Mouse (Mus musculus) limb, embryonic 15.5 days (tissue): ENCODE measurements around the gene Setd1a. TPM values are rescaled to one million over a fixed set of nuclear protein-coding genes. Genes with fewer than 3 reads are reported as not detected.
A peak's percentile ranks its signal among the peaks of the same experiment; 100 is the strongest.

Source experiments
- ATAC-seq: fragments of 200-750 bp; cut with Nextera tagmentation; 2 replicates; pipeline ENCODE4 v1.8.0; 2017; ENCODE audit warnings: low read depth, moderate TSS enrichment; ENCODE audit not compliant: insufficient number of reproducible peaks, low FRiP score, low TSS enrichment
- H3K27ac ChIP-seq: fragments of 300-500 bp; sonication (generic); 2 replicates; pipeline ENCODE4 v1.5.1; 2015; ENCODE audit warnings: moderate library complexity, mild to moderate bottlenecking, inconsistent platforms
- H3K27me3 ChIP-seq: fragments of 300-500 bp; sonication (generic); 2 replicates; pipeline ENCODE4 v1.6.1; 2015; ENCODE audit warnings: inconsistent platforms
- H3K36me3 ChIP-seq: fragments of 300-500 bp; sonication (generic); 2 replicates; pipeline ENCODE4 v1.6.1; 2015; ENCODE audit warnings: inconsistent platforms
- H3K4me1 ChIP-seq: fragments of 300-500 bp; sonication (generic); 2 replicates; pipeline ENCODE4 v1.6.1; 2015; ENCODE audit warnings: inconsistent platforms
- H3K4me2 ChIP-seq: fragments of 300-500 bp; sonication (generic); 2 replicates; pipeline ENCODE4 v1.6.1; 2015; ENCODE audit warnings: mild to moderate bottlenecking, inconsistent platforms
- H3K4me3 ChIP-seq: fragments of 300-500 bp; sonication (generic); 2 replicates; pipeline ENCODE4 v1.5.1; 2015; ENCODE audit warnings: mild to moderate bottlenecking, inconsistent platforms
- H3K9ac ChIP-seq: fragments of 300-500 bp; sonication (generic); 2 replicates; pipeline ENCODE4 v1.6.1; 2015; ENCODE audit warnings: inconsistent platforms
- H3K9me3 ChIP-seq: fragments of 300-500 bp; sonication (generic); 2 replicates; pipeline ENCODE4 v1.6.1; 2016; ENCODE audit warnings: inconsistent platforms
- WGBS: fragments of 180-500 bp; shearing (Covaris S2); methylation state at CpG from one replicate; pipeline ENCODE4 v1.1.7; 2015; 5-methylcytosine and 5-hydroxymethylcytosine counted together
- polyA plus RNA-seq: library from polyadenylated mRNA; unstranded; fragments of >200 nt; fragmentation: Nextera tagmentation; extraction: Ambion mirVana; gene quantifications from 2 replicates; pipeline ENCODE4 v1.2.1, GENCODE M21; 2015

Setd1a gene
- polyA plus RNA-seq, 1 experiment from 2014 or later = 21.7 TPM

- peak overlapping the region; percentile 86 for H3K4me3 ChIP-seq
- no peaks in the 10 kb centered on the region for H3K27me3 ChIP-seq
- ATAC-seq = peak; percentile 89
Measured at GRCm38 (mm10) chr7:127776878-127777473, 506 bp downstream of the Setd1a start.

GRCm38 (mm10) chr7:127777474-127778266 is 1.2 kb downstream of the Setd1a start:
- H3K9ac ChIP-seq = peak overlapping the region; percentile 85
- H3K4me1 ChIP-seq = peaks cover 19% of the 10 kb centered on the region
- H3K9me3 ChIP-seq = no peaks in the 10 kb centered on the region
- ATAC-seq = 0 out of 2 replicates have a peak, but pooled peaks have one; percentile 28
- H3K27me3 ChIP-seq = no peaks in the 10 kb centered on the region
- H3K27ac ChIP-seq = peak overlapping the region; percentile 99
- H3K4me2 ChIP-seq = peak overlapping the region; percentile 76
- WGBS = 2% methylated on average over 65 of the region's 66 CpGs
- peaks cover 38% of the 10 kb centered on the region for H3K36me3 ChIP-seq
- peak overlapping the region; percentile 86 for H3K4me3 ChIP-seq

More at GRCm38 (mm10) chr7:127776878-127777473, 506 bp downstream of the Setd1a start:
- Histone ChIP-seq H3K4me2 (peak overlapping the region; percentile 76), H3K27ac (peak overlapping the region; percentile 99), H3K36me3 (peaks cover 31% of the 10 kb centered on the region), H3K4me1 (peaks cover 19% of the 10 kb centered on the region), H3K9me3 (no peaks in the 10 kb centered on the region), H3K9ac (peak overlapping the region; percentile 85)
- under 1% methylated on average over 67 of the region's 70 CpGs for WGBS

- no peaks in the 10 kb centered on the region for H3K9me3 ChIP-seq
- H3K9ac ChIP-seq = peak overlapping the region; percentile 85
- 76% methylated on average over 4 of the region's 4 CpGs for WGBS
- no peaks in the 10 kb centered on the region for H3K27me3 ChIP-seq
- peak overlapping the region; percentile 86 for H3K4me3 ChIP-seq
- peak overlapping the region; percentile 99; the same call in 1 of the 2 replicates for H3K27ac ChIP-seq
- peaks cover 41% of the 10 kb centered on the region for H3K36me3 ChIP-seq
- no peak for ATAC-seq
- peak overlapping the region; percentile 76 for H3K4me2 ChIP-seq
- H3K4me1 ChIP-seq = peaks cover 19% of the 10 kb centered on the region
Measured at GRCm38 (mm10) chr7:127778350-127778749, 1.9 kb downstream of the Setd1a start.

- Histone ChIP-seq H3K4me2 (no peak within 1 kb of the TSS), H3K4me3 (no peak within 1 kb of the TSS), H3K9me3 (no peaks in the 10 kb centered on the region), H3K27me3 (no peaks in the 10 kb centered on the region), H3K36me3 (peaks cover 95% of the 10 kb centered on the region), H3K9ac (no peak within 1 kb of the TSS), H3K27ac (no peak within 1 kb of the TSS), H3K4me1 (no peaks in the 10 kb centered on the region)
- WGBS = 92% methylated on average over 7 of the region's 7 CpGs
- no peak for ATAC-seq
Measured at GRCm38 (mm10) chr7:127785308-127785707, 8.8 kb downstream of the Setd1a start, which contains the start of gene Gm49388. Gene Gm49388, plus strand, starts transcription at chr7:127785608.

GRCm38 (mm10) chr7:127797076-127797845 is 20.8 kb downstream of the Setd1a start:
- peaks cover 89% of the 10 kb centered on the region for H3K36me3 ChIP-seq
- 91% methylated on average over 23 of the region's 23 CpGs for WGBS
- no peak for ATAC-seq

GRCm38 (mm10) chr7:127798591-127798990 is 22.1 kb downstream of the Setd1a start:
- Histone ChIP-seq H3K27ac (no peak overlapping the region), H3K36me3 (peaks cover 86% of the 10 kb centered on the region), H3K27me3 (no peaks in the 10 kb centered on the region), H3K9ac (no peak overlapping the region), H3K4me1 (peaks cover 19% of the 10 kb centered on the region), H3K4me2 (no peak overlapping the region), H3K9me3 (no peaks in the 10 kb centered on the region), H3K4me3 (no peak overlapping the region)
- no peak for ATAC-seq
- WGBS = 89% methylated on average over 4 of the region's 4 CpGs

More at GRCm38 (mm10) chr7:127797076-127797845, 20.8 kb downstream of the Setd1a start:
- Histone ChIP-seq H3K9ac (no peak overlapping the region), H3K27ac (no peak overlapping the region), H3K4me3 (no peak overlapping the region), H3K4me2 (no peak overlapping the region), H3K4me1 (peaks cover 19% of the 10 kb centered on the region), H3K27me3 (no peaks in the 10 kb centered on the region), H3K9me3 (no peaks in the 10 kb centered on the region)

GRCm38 (mm10) chr7:127799211-127799610 is 22.7 kb downstream of the Setd1a start:
- H3K27ac ChIP-seq = 0 out of 2 replicates have a peak overlapping the region, but pooled peaks have one; percentile 67
- no peak for ATAC-seq

GRCm38 (mm10) chr7:127799738-127800137 is 23.3 kb downstream of the Setd1a start:
- WGBS = 88% methylated on average over 1 of the region's 1 CpGs
- Histone ChIP-seq H3K36me3 (peaks cover 82% of the 10 kb centered on the region), H3K9ac (no peak overlapping the region), H3K9me3 (no peaks in the 10 kb centered on the region), H3K27ac (peak overlapping the region; percentile 67), H3K27me3 (no peaks in the 10 kb centered on the region), H3K4me1 (peaks cover 19% of the 10 kb centered on the region), H3K4me2 (no peak overlapping the region), H3K4me3 (no peak overlapping the region)
- no peak for ATAC-seq

More at GRCm38 (mm10) chr7:127799211-127799610, 22.7 kb downstream of the Setd1a start:
- 88% methylated on average over 13 of the region's 13 CpGs for WGBS
- no peaks in the 10 kb centered on the region for H3K9me3 ChIP-seq
- H3K27me3 ChIP-seq = no peaks in the 10 kb centered on the region
- no peak overlapping the region for H3K9ac ChIP-seq
- peaks cover 83% of the 10 kb centered on the region for H3K36me3 ChIP-seq
- peaks cover 19% of the 10 kb centered on the region for H3K4me1 ChIP-seq
- no peak overlapping the region for H3K4me2 ChIP-seq
- H3K4me3 ChIP-seq = no peak overlapping the region

GRCm38 (mm10) chr7:127800435-127801009 is 24.1 kb downstream of the Setd1a start, which contains the start of gene Hsd3b7:
Gene Hsd3b7, plus strand, starts transcription at chr7:127800604.
- WGBS = 32% methylated on average over 6 of the region's 6 CpGs
- peak; percentile 66 for ATAC-seq
- peak within 1 kb of the TSS; percentile 67 for H3K27ac ChIP-seq

GRCm38 (mm10) chr7:127801010-127801621 is 24.6 kb downstream of the Setd1a start:
- 90% methylated on average over 8 of the region's 8 CpGs for WGBS
- peak overlapping the region; percentile 44 for H3K4me2 ChIP-seq
- no peak overlapping the region for H3K9ac ChIP-seq
- H3K36me3 ChIP-seq = peaks cover 73% of the 10 kb centered on the region
- peak overlapping the region; percentile 67; the same call in 1 of the 2 replicates for H3K27ac ChIP-seq
- H3K4me1 ChIP-seq = peaks cover 19% of the 10 kb centered on the region
- H3K27me3 ChIP-seq = no peaks in the 10 kb centered on the region
- H3K4me3 ChIP-seq = peak overlapping the region; percentile 33
- no peak for ATAC-seq
- H3K9me3 ChIP-seq = no peaks in the 10 kb centered on the region

More at GRCm38 (mm10) chr7:127800435-127801009, 24.1 kb downstream of the Setd1a start, which contains the start of gene Hsd3b7:
- H3K27me3 ChIP-seq = no peaks in the 10 kb centered on the region
- peak within 1 kb of the TSS; percentile 33 for H3K4me3 ChIP-seq
- peak within 1 kb of the TSS; percentile 44 for H3K4me2 ChIP-seq
- peaks cover 77% of the 10 kb centered on the region for H3K36me3 ChIP-seq
- H3K9me3 ChIP-seq = no peaks in the 10 kb centered on the region
- peaks cover 19% of the 10 kb centered on the region for H3K4me1 ChIP-seq
- H3K9ac ChIP-seq = no peak within 1 kb of the TSS

GRCm38 (mm10) chr7:127802313-127802712 is 25.8 kb downstream of the Setd1a start:
- peaks cover 64% of the 10 kb centered on the region for H3K36me3 ChIP-seq
- no peak overlapping the region for H3K4me2 ChIP-seq

More at GRCm38 (mm10) chr7:127802313-127802712, 25.8 kb downstream of the Setd1a start:
- Histone ChIP-seq H3K4me1 (peaks cover 19% of the 10 kb centered on the region), H3K27me3 (no peaks in the 10 kb centered on the region), H3K9me3 (no peaks in the 10 kb centered on the region), H3K4me3 (no peak overlapping the region), H3K27ac (no peak overlapping the region), H3K9ac (no peak overlapping the region)
- no peak for ATAC-seq
- WGBS = 91% methylated on average over 17 of the region's 17 CpGs
